Mouse (Mus musculus) lung, postnatal 0 days (tissue): ENCODE measurements around the gene Serping1.

Source experiments
- CTCF ChIP-seq: IDR thresholded peaks from 2 replicates; pipeline ENCODE4 v1.5.1; 2016; ENCODE audit warnings: antibody characterized with exemption, mild to moderate bottlenecking
- EP300 ChIP-seq: IDR thresholded peaks from 2 replicates; pipeline ENCODE4 v1.6.1; 2016; ENCODE audit warnings: antibody characterized with exemption, mild to moderate bottlenecking, control low read depth

DNA sequence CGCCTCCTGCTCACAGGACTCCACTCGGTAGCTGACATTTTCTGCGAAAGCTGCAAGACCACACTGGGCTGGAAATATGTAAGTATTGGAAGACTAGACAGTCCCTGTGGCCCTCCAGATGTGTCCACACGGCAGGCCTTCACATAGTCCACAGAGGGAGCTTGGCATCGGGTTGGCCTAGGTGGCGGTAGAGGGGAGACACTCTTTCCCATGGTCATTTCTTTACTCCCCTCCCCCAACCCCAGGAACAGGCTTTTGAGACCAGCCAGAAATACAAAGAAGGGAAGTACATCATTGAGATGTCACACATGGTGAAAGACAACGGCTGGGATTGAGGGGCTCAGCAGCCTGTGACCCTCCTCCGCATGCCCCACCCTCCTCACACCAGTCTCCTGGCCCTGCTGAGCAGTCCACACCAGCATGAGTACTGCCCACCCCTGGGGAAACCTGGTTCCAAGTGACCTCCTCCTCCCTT lies 37.8 kb downstream of the Serping1 start:
- TF ChIP-seq CTCF (peak; percentile 56), EP300 (no peak)
